Mouse (Mus musculus) brain, embryonic 14.5 days (tissue): ENCODE results near the gene Pacrg.

Experiments used
- CTCF ChIP-seq: fragments of 200-500 bp; IDR thresholded peaks from 2 replicates; pipeline ENCODE4 v1.5.1; 2012; ENCODE audit warnings: inconsistent platforms, mild to moderate bottlenecking, moderate library complexity, borderline replicate concordance; ENCODE audit not compliant: insufficient read depth, insufficient read length; ENCODE audit errors: extremely low read depth
- POLR2A ChIP-seq: fragments of 200-500 bp; IDR thresholded peaks from 2 replicates; pipeline ENCODE4 v1.6.1; 2012; ENCODE audit warnings: mild to moderate bottlenecking, inconsistent platforms, borderline replicate concordance; ENCODE audit not compliant: poor library complexity, insufficient read depth, insufficient read length, severe bottlenecking; ENCODE audit errors: extremely low read depth

DNA sequence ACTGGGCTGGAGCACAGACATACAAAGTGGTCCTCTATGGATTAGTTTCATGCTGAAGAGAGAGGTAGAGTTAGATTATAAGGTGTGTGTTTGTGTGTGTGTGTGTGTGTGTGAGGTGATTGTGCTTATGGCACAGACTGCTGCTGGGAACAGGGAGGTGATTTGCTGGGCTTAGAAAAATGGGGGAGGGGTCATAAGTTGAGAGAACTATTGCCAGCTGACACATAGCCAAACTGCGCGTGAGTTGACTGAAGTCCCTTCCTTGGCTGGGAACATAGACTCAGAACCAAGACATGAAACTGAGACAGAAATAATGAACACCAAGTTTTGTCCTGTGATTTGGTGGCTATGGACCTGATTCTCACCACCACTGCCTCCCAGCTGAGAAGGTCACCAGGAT is 351.2 kb downstream of the Pacrg start:
- TF ChIP-seq CTCF (no peak), POLR2A (no peak)
